Mouse (Mus musculus) cerebellum, adult 2 months (tissue): ENCODE measurements around the gene Clic1. TPM values are rescaled to one million over a fixed set of nuclear protein-coding genes. Genes with fewer than 3 reads are reported as not detected.

ENCODE experiments used
- DNase-seq, 2 experiments: peaks; one replicate each; pipeline ENCODE4 v3.0.0; 2021
- H3K27ac ChIP-seq: fragments of 200-500 bp; 2 replicates; pipeline ENCODE4 v1.5.1; 2012; ENCODE audit warnings: low read length, control low read depth, inconsistent platforms; ENCODE audit not compliant: insufficient read depth
- H3K27me3 ChIP-seq: fragments of 200-500 bp; 2 replicates; pipeline ENCODE4 v1.6.1; 2012; ENCODE audit warnings: inconsistent platforms, mild to moderate bottlenecking, low read length, moderate library complexity; ENCODE audit not compliant: control insufficient read depth, insufficient read depth
- H3K4me1 ChIP-seq: fragments of 200-500 bp; 2 replicates; pipeline ENCODE4 v1.6.1; 2011; ENCODE audit warnings: low read length; ENCODE audit not compliant: control insufficient read depth, insufficient read depth
- H3K4me3 ChIP-seq: fragments of 200-500 bp; replicated peaks from 2 replicates; pipeline ENCODE3; 2011; ENCODE audit warnings: mild to moderate bottlenecking, low read depth, low read length, control low read depth; ENCODE audit not compliant: insufficient read depth
- CTCF ChIP-seq: fragments of 200-500 bp; IDR thresholded peaks from 2 replicates; pipeline ENCODE4 v1.5.1; 2011; ENCODE audit warnings: low read depth, mild to moderate bottlenecking, control low read depth, low read length, moderate library complexity, borderline replicate concordance; ENCODE audit not compliant: insufficient read depth
- POLR2A ChIP-seq: fragments of 200-500 bp; IDR thresholded peaks from 2 replicates; pipeline ENCODE4 v1.6.1; 2011; ENCODE audit warnings: low read length, control low read depth, borderline replicate concordance; ENCODE audit not compliant: insufficient read depth
- WGBS: fragments of 180-500 bp; shearing (Covaris S2); methylation state at CpG from one replicate; pipeline ENCODE4 v1.1.7; 2018; 5-methylcytosine and 5-hydroxymethylcytosine counted together
- polyA plus RNA-seq: library from polyadenylated mRNA; depleted of rRNA; stranded (reverse); fragments of >200 nt; gene quantifications from 2 replicates; pipeline ENCODE4 v1.2.3, GENCODE M21; 2012

Gene Clic1
- polyA plus RNA-seq, 1 experiment, result 41.2 TPM

DNA sequence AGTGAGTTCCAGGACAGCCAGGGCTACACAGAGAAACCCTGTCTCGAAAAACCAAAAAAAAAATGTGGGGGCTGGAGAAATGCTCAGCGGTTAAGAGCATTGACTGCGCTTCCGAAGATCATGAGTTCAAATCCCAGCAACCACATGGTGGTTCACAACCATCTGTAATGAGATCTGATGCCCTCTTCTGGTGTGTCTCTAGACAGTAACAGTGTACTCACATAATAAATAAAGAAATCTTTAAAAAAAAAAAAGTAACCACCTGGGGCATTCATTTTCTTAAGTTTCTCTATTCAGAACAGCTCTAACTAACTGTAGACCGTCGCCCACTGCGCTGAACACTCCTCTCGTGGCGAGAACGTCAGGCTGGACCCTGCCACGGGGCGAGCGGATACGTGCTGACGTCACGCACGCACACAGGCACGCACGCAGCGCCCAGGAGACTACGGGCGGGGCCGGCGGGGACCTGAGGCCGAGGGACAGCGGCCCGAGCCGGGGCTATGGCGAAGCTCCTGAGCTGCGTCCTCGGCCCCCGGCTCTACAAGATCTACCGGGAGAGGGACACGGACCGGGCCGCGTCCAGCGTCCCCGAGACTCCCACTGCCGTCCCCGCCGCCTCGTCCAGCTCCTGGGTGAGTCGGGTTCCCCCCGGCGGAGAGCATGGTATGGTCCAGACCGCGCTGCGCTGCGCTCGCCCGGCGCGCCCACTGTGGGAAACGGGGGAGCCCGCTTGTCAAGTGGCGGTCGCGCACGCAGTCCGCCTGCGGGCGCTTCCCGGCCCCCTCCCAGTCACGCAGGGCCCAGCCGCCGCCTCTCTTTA, 39.3 kb downstream of the Clic1 start, which contains the start of gene Abhd16a:
Gene Abhd16a (plus strand): TSS at position 439 of the 820 bp plus-strand sequence.
- TF ChIP-seq POLR2A (peak; percentile 82), CTCF (no peak)
- peak within 1 kb of the TSS; percentile 100 for H3K27ac ChIP-seq
- H3K4me1 ChIP-seq, result peaks cover 25% of the 10 kb centered on the region; the same call in 1 of the 2 replicates
- DNase-seq, result peak; percentile 96 to 98
- 3% methylated on average over 67 of the region's 67 CpGs for WGBS
- H3K27me3 ChIP-seq, result no peaks in the 10 kb centered on the region
- H3K4me3 ChIP-seq, result peak within 1 kb of the TSS; percentile 80

DNA sequence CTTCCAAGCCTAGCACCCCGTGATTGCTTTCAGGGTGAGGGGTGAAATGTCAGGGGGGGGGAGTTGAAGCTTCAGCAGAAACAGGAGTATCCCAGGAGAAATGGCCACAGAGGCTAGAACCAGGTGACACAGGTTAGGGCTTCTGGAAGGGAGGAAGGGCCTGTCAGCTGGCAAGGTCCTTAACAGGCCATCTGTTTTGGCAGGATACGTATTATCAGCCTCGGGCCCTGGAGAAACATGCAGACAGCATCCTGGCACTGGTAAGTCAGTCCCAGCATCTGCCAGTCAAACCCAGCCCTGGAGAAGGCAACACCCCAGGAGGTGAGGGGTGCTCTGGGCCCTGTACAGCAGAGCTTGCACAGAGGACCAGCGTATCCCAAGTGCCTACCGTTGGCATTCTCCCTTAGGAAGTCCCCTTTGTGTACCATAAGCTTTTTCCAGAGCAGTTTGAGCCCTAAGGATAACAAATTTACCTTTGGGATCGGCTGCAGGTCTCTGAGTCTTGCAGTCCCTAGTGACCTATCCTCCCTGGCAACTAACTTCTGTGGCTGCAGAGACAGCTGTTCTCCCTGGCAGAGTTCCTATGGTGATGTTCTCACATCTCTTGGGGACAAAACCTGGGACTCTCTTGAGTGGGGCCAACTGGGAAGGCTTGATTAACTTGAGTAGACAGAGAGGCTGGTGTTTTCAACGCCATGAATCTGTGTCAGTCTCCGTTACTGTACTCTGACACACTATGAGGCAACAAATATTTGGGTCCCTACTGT, 40.6 kb downstream of the Clic1 start:
- Histone ChIP-seq H3K27ac (peak overlapping the region; percentile 100), H3K27me3 (no peaks in the 10 kb centered on the region), H3K4me3 (peak overlapping the region; percentile 80), H3K4me1 (peaks cover 28% of the 10 kb centered on the region)
- DNase-seq, result peak; percentile 88 to 96
- TF ChIP-seq POLR2A (peak; percentile 55; the same call in 1 of the 2 replicates), CTCF (no peak)
- WGBS, result 2% methylated on average over 8 of the region's 8 CpGs

DNA sequence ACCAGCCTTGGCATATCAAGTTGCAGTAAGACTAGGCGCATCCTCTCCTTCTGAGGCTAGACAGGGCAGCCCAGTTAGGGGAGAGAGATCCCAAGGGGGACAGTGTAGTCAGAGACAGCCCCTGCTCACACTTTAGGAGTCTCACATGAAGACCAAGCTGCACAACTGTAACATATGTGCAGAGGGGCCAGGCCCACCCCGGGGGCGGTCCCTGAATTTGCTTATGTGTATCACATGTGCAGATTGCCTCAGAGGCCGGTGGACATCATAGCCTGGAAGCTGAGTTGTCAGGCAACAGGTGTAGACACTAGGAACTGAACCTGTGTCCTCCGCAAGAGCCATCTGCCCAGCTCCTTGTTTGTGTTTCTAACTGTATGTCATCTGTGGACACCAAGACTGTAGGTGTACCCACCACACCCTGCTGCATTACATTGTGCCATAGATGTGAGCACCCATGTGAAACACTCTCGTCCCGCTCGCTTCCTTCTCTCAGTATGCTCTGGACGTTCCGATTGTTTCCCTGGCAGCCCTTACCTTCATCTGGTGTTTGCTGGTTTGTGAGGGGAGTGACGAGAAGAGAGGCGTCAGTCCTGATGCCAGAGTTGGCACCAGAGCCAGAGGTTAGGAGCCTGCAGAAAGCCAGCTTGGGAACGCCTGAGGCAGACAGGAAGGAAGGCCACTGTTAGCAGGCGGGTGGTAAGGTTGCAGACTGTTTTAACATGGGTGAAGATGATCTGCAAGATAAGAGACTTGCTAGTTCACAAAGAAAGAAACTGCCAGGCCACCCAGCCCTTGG, 42.8 kb downstream of the Clic1 start:
- no peak for TF ChIP-seq CTCF
- no peak for TF ChIP-seq POLR2A
- no peak overlapping the region for H3K27ac ChIP-seq
- peak in 1 of 2 experiments; percentile 50 for DNase-seq
- peaks cover 47% of the 10 kb centered on the region for H3K4me1 ChIP-seq
- no peaks in the 10 kb centered on the region for H3K27me3 ChIP-seq
- WGBS, result 24% methylated on average over 14 of the region's 14 CpGs
- H3K4me3 ChIP-seq, result no peak overlapping the region

DNA sequence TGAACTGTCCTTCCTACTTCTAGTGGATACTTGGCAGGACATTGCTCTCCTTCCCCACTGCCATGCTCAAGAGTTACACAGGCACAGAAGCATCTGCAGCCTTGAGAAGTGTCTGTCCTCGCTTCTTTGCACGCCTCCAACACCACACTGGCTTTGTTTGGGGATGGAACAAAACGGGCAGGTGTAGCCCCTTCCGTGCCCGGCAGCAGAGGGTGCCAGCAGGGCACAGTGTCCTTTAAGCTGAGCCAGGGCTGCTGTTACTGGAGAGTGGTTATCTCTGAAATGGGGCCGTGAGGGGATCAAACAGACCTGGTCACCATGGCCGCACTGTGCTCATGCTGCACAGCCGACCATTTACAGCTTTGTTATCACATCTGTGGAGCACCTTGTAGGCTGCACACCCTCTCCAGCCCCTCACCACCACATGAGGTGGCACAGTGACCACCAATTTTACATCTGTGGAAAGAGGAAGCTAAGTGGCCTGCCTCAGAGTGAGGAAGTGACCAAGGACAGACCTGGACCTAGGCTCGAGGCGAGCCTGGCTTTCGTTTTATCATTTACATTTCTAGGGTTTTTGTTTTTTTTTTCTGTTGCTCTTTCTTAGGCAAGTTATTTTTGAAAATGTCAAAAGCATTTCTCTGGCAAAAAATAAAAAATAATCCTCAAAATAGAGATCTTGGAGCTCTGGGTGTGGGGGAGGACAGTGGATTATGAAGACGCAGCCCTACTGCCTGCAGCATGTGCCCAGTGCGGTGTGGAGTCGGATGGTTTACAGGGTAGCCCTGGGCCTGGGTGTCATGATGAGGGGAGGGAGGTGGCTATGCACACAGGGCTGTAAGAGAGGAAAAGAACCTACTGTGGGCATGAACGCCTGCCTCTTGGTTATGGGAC, 45.0 kb downstream of the Clic1 start:
- H3K27me3 ChIP-seq, result no peaks in the 10 kb centered on the region
- DNase-seq, result peak in 1 of 2 experiments; percentile 53
- peaks cover 66% of the 10 kb centered on the region for H3K4me1 ChIP-seq
- 0 out of 2 replicates have a peak overlapping the region, but pooled peaks have one; percentile 15 for H3K27ac ChIP-seq
- no peak overlapping the region for H3K4me3 ChIP-seq
- 53% methylated on average over 15 of the region's 15 CpGs for WGBS
- no peak for TF ChIP-seq POLR2A
- no peak for TF ChIP-seq CTCF

- peaks cover 76% of the 10 kb centered on the region for H3K4me1 ChIP-seq
- no peaks in the 10 kb centered on the region for H3K27me3 ChIP-seq
- no peak for TF ChIP-seq CTCF
- no peak for TF ChIP-seq POLR2A
- peak overlapping the region; percentile 86 for H3K27ac ChIP-seq
- no peak overlapping the region for H3K4me3 ChIP-seq
- WGBS, result 20% methylated on average over 12 of the region's 12 CpGs
- DNase-seq, result peak; percentile 59 to 67
Observed at GRCm38 (mm10) chr17:35096597-35096996, 46.8 kb downstream of the Clic1 start.

GRCm38 (mm10) chr17:35097164-35097655, 47.4 kb downstream of the Clic1 start:
- WGBS, result 13% methylated on average over 12 of the region's 12 CpGs
- no peak for TF ChIP-seq POLR2A
- TF ChIP-seq CTCF, result 0 out of 2 replicates have a peak, but pooled peaks have one; percentile 41
- Histone ChIP-seq H3K27me3 (no peaks in the 10 kb centered on the region), H3K4me1 (peaks cover 76% of the 10 kb centered on the region), H3K4me3 (no peak overlapping the region), H3K27ac (peak overlapping the region; percentile 86)
- peak; percentile 72 to 78 for DNase-seq
